Mouse (Mus musculus): ENCODE measurements around the gene OR5BS1P. TPM values are rescaled to one million over a fixed set of nuclear protein-coding genes. Genes with fewer than 3 reads are reported as not detected.
"Not testable (repeated sequence)": the region's sequence is repeated elsewhere in the genome, so short reads cannot be mapped to it uniquely, and the experiment has no call there.

Gene OR5BS1P
- total and polyA plus RNA-seq, 3 experiments: not detected

- peaks cover 7 to 15% of the 10 kb centered on the region in 2 experiments for H3K4me1 ChIP-seq (ENCODE audit: control insufficient read depth in 1 of 2, insufficient read depth in 2 of 2)
- no peak overlapping the region for H3K4me2 ChIP-seq (ENCODE audit: insufficient read depth, low read depth, poor library complexity, severe bottlenecking)
- in situ Hi-C loops (cut with MboI; ENCODE audit: low pct_ligation_motif_present, low pct_unique_long_range_greater_than_20kb, low sequenced_read_pairs) (no loop called here), dilution Hi-C loops (cut with MboI; ENCODE audit: extremely low pct_ligation_motif_present, extremely low pct_unique_long_range_greater_than_20kb, low sequenced_read_pairs) (no loop called here)
- H3K79me2 ChIP-seq (replicated peaks; ENCODE audit: control insufficient read depth, extremely low read depth, insufficient read depth, poor library complexity, severe bottlenecking): no peaks in the 10 kb centered on the region
- H3K36me3 ChIP-seq (replicated peaks in 1 of 2; ENCODE audit: control insufficient read depth in 1 of 2, insufficient read depth in 1 of 2, low read length in 1 of 2): no peaks in the 10 kb centered on the region
- peaks cover 40% of the 10 kb centered on the region for H3K27me3 ChIP-seq (replicated peaks)
- TF ChIP-seq NRF1 (IDR thresholded peaks at IDR 0.05; ENCODE audit: low read depth, low read length) (no peak), GABPA (IDR thresholded peaks at IDR 0.05; ENCODE audit: insufficient replicate concordance, low read depth, low read length) (no peak), TBP (conservative IDR thresholded peaks at IDR 0.05; ENCODE audit: low read depth, low read length) (no peak), SMC3 (IDR thresholded peaks at IDR 0.05; ENCODE audit: low read depth, low read length) (no peak), CTCF (conservative IDR thresholded peaks at IDR 0.05 in 1 of 2, IDR thresholded peaks at IDR 0.05 in 1 of 2; ENCODE audit: low read depth in 2 of 2, low read length in 2 of 2) (no peak), USF2 (conservative IDR thresholded peaks at IDR 0.05; ENCODE audit: low read depth, low read length) (no peak), RAD21 (IDR thresholded peaks at IDR 0.05; ENCODE audit: low read depth, low read length) (no peak), MYC (IDR thresholded peaks at IDR 0.05; ENCODE audit: low read depth, low read length) (no peak), E2F4 (IDR thresholded peaks at IDR 0.05; ENCODE audit: insufficient replicate concordance, low read depth, low read length) (no peak), NELFE (IDR thresholded peaks at IDR 0.05; ENCODE audit: low read depth, low read length) (no peak), BHLHE40 (IDR thresholded peaks at IDR 0.05; ENCODE audit: low read depth, low read length) (no peak)
- H3K4me3 ChIP-seq (replicated peaks in 1 of 3; ENCODE audit: low read depth in 2 of 3, low read length in 2 of 3, poor library complexity in 1 of 3): no peak overlapping the region
- no peaks in the 10 kb centered on the region for H3K9me3 ChIP-seq (replicated peaks; ENCODE audit: low read length)
- H3K9ac ChIP-seq (ENCODE audit: insufficient read depth, low read depth): no peak overlapping the region
- H3K27ac ChIP-seq (ENCODE audit: insufficient read depth, low read depth): no peak overlapping the region
- DNase-seq (ENCODE audit: extremely low read depth): no peak
Measured at GRCm38 (mm10) chr15:98425188-98425587, 44.5 kb upstream of the OR5BS1P start.

GRCm38 (mm10) chr15:98430925-98431324 is 38.8 kb upstream of the OR5BS1P start, which contains the start of gene Olfr282:
TSS of gene Olfr282 (plus strand) at chr15:98431225.
- H3K27ac ChIP-seq (ENCODE audit: insufficient read depth, low read depth); H3K9ac ChIP-seq (ENCODE audit: insufficient read depth, low read depth); H3K79me2 ChIP-seq (replicated peaks; ENCODE audit: control insufficient read depth, extremely low read depth, insufficient read depth, poor library complexity, severe bottlenecking); dilution Hi-C loops (cut with MboI; ENCODE audit: extremely low pct_ligation_motif_present, extremely low pct_unique_long_range_greater_than_20kb, low sequenced_read_pairs); H3K4me2 ChIP-seq (ENCODE audit: insufficient read depth, low read depth, poor library complexity, severe bottlenecking); in situ Hi-C loops (cut with MboI; ENCODE audit: low pct_ligation_motif_present, low pct_unique_long_range_greater_than_20kb, low sequenced_read_pairs); H3K4me3 ChIP-seq (replicated peaks in 1 of 3; ENCODE audit: low read depth in 2 of 3, low read length in 2 of 3, poor library complexity in 1 of 3); H3K9me3 ChIP-seq (replicated peaks; ENCODE audit: low read length); DNase-seq (ENCODE audit: extremely low read depth); H3K4me1 ChIP-seq (ENCODE audit: control insufficient read depth in 1 of 2, insufficient read depth in 2 of 2); H3K36me3 ChIP-seq (replicated peaks in 1 of 2; ENCODE audit: control insufficient read depth in 1 of 2, insufficient read depth in 1 of 2, low read length in 1 of 2): not testable (repeated sequence)
- peaks cover 59% of the 10 kb centered on the region for H3K27me3 ChIP-seq (replicated peaks)

- dilution Hi-C loops (cut with MboI; ENCODE audit: extremely low pct_ligation_motif_present, extremely low pct_unique_long_range_greater_than_20kb, low sequenced_read_pairs): no loop called here
- H3K36me3 ChIP-seq (replicated peaks in 1 of 2; ENCODE audit: control insufficient read depth in 1 of 2, insufficient read depth in 1 of 2, low read length in 1 of 2): no peaks in the 10 kb centered on the region
- DNase-seq (ENCODE audit: extremely low read depth): no peak
Measured at GRCm38 (mm10) chr15:98444561-98444960, 25.1 kb upstream of the OR5BS1P start.

More at GRCm38 (mm10) chr15:98444561-98444960, 25.1 kb upstream of the OR5BS1P start:
- no peak for TF ChIP-seq SMC3 (IDR thresholded peaks at IDR 0.05; ENCODE audit: low read depth, low read length)
- no peak for TF ChIP-seq EP300 (IDR thresholded peaks at IDR 0.05; ENCODE audit: low read length)
- TF ChIP-seq MAZ (IDR thresholded peaks at IDR 0.05; ENCODE audit: low read depth, low read length): no peak
- TF ChIP-seq E2F4 (IDR thresholded peaks at IDR 0.05; ENCODE audit: insufficient replicate concordance, low read depth, low read length): no peak
- no peak for TF ChIP-seq MXI1 (IDR thresholded peaks at IDR 0.05; ENCODE audit: low read depth, low read length)
- TF ChIP-seq TBP (conservative IDR thresholded peaks at IDR 0.05; ENCODE audit: low read depth, low read length): no peak
- TF ChIP-seq JUND (conservative IDR thresholded peaks at IDR 0.05; ENCODE audit: low read depth, low read length): no peak
- TF ChIP-seq SIN3A (IDR thresholded peaks at IDR 0.05; ENCODE audit: low read length): no peak
- no peak for TF ChIP-seq NELFE (IDR thresholded peaks at IDR 0.05; ENCODE audit: low read depth, low read length)
- no peak for TF ChIP-seq ZC3H11A (IDR thresholded peaks at IDR 0.05; ENCODE audit: low read depth, low read length)
- TF ChIP-seq USF1 (IDR thresholded peaks at IDR 0.05; ENCODE audit: low read depth, low read length): no peak
- TF ChIP-seq ETS1 (conservative IDR thresholded peaks at IDR 0.05; ENCODE audit: low read depth, low read length): no peak
- no peak for TF ChIP-seq CTCF (conservative IDR thresholded peaks at IDR 0.05 in 1 of 2, IDR thresholded peaks at IDR 0.05 in 1 of 2; ENCODE audit: low read depth in 2 of 2, low read length in 2 of 2)
- TF ChIP-seq USF2 (conservative IDR thresholded peaks at IDR 0.05; ENCODE audit: low read depth, low read length): no peak
- TF ChIP-seq PAX5 (IDR thresholded peaks at IDR 0.05; ENCODE audit: low read length): no peak
- Histone ChIP-seq H3K4me1 (ENCODE audit: control insufficient read depth in 1 of 2, insufficient read depth in 2 of 2) (no peaks in the 10 kb centered on the region), H3K9me3 (replicated peaks; ENCODE audit: low read length) (no peaks in the 10 kb centered on the region), H3K79me2 (replicated peaks; ENCODE audit: control insufficient read depth, extremely low read depth, insufficient read depth, poor library complexity, severe bottlenecking) (no peaks in the 10 kb centered on the region), H3K27ac (ENCODE audit: insufficient read depth, low read depth) (no peak overlapping the region), H3K9ac (ENCODE audit: insufficient read depth, low read depth) (no peak overlapping the region), H3K27me3 (replicated peaks) (peaks cover 6% of the 10 kb centered on the region), H3K4me2 (ENCODE audit: insufficient read depth, low read depth, poor library complexity, severe bottlenecking) (no peak overlapping the region), H3K4me3 (replicated peaks in 1 of 3; ENCODE audit: low read depth in 2 of 3, low read length in 2 of 3, poor library complexity in 1 of 3) (no peak overlapping the region)
- in situ Hi-C loops (cut with MboI; ENCODE audit: low pct_ligation_motif_present, low pct_unique_long_range_greater_than_20kb, low sequenced_read_pairs): no loop called here
